In the genomic region with DNA sequence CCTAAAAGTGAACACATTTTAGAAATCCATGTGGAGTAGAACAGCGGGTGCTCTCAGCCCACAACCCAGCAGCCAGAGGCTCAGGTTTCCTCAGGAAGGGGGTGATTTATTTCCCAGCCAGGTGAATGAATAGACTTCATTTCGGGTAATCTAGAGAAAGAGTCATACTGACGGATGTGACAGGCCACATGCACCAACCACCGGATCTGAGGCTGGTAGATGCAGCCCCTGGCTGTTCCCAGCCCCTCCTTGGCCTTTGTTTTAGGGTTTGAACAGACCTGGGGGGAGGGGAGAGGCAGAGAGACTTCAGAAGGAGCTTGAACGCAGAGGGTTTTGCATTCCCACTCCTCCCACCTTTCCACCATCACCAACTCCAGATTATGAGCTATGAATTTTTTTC, we compare ENCODE assay signal across 8 mouse cellular contexts. TPM values are rescaled to one million over a fixed set of nuclear protein-coding genes. Genes with fewer than 3 reads are reported as not detected.
A peak's percentile ranks its signal among the peaks of the same experiment; 100 is the strongest.
DNase-seq lines count a peak whose midpoint lies in the region; ATAC-seq and TF ChIP-seq lines count a peak whose summit lies in the region.
"Had no signal": no experiment of that assay in that cellular context is flagged by ENCODE, and none has a peak within 500 bp of the region (broad histone marks: within the 10 kb centered on the region; RNA-seq: fewer than 3 reads in every experiment).

No protein-coding gene starts in this region.

- no peak for TF ChIP-seq CTCF in lung, adult 2 months (IDR thresholded peaks at IDR 0.05; ENCODE audit: insufficient read depth, low read length)

- no peak overlapping the region for H3K4me3 ChIP-seq in lung, embryonic 15.5 days
- H3K4me3 ChIP-seq in lung, adult 2 months (replicated peaks; ENCODE audit: extremely low read depth, low read depth, low read length), result no peak overlapping the region
- no peak overlapping the region for H3K4me3 ChIP-seq in hindbrain, embryonic 14.5 days (replicated peaks; ENCODE audit: low read length)
- no peak overlapping the region for H3K4me3 ChIP-seq in neural tube, embryonic 12.5 days

- no peak overlapping the region for H3K9ac ChIP-seq in lung, embryonic 15.5 days
- 0 out of 2 replicates have a peak overlapping the region, but pooled peaks have one; percentile 26 for H3K9ac ChIP-seq in hindbrain, embryonic 14.5 days
- peak overlapping the region; percentile 44 for H3K9ac ChIP-seq in neural tube, embryonic 12.5 days

- H3K36me3 ChIP-seq in lung, embryonic 15.5 days, result peaks cover 41% of the 10 kb centered on the region
- H3K36me3 ChIP-seq in hindbrain, embryonic 14.5 days (replicated peaks; ENCODE audit: control insufficient read depth, insufficient read depth), result peaks cover 38% of the 10 kb centered on the region
- H3K36me3 ChIP-seq in neural tube, embryonic 12.5 days, result peaks cover 27% of the 10 kb centered on the region

- no peaks in the 10 kb centered on the region for H3K27me3 ChIP-seq in lung, embryonic 15.5 days
- no peaks in the 10 kb centered on the region for H3K27me3 ChIP-seq in hindbrain, embryonic 14.5 days (ENCODE audit: control insufficient read depth, insufficient read depth, low read length)
- no peaks in the 10 kb centered on the region for H3K27me3 ChIP-seq in neural tube, embryonic 12.5 days (replicated peaks)

- no peak for DNase-seq in lung, adult 2 months
- peak; percentile 65 for DNase-seq in embryo, embryonic 9.5 days (ENCODE audit: extremely low spot score)
- no peak for DNase-seq in hindbrain, embryonic 14.5 days (ENCODE audit: low spot score)
- DNase-seq in spleen, adult 18-20 months, result no peak
- no peak for DNase-seq in adipocyte (ENCODE audit: low spot score)
- DNase-seq: heart, postnatal 36 days had no signal

- H3K27ac ChIP-seq in lung, embryonic 15.5 days, result peak overlapping the region; percentile 93
- H3K27ac ChIP-seq in hindbrain, embryonic 14.5 days, result peak overlapping the region; percentile 98
- peak overlapping the region; percentile 43 for H3K27ac ChIP-seq in neural tube, embryonic 12.5 days

- no peak for ATAC-seq in lung, embryonic 15.5 days (ENCODE audit: borderline replicate concordance, extremely low read depth, low FRiP score, low TSS enrichment)
- no peak for ATAC-seq in hindbrain, embryonic 14.5 days (ENCODE audit: low FRiP score)
- no peak for ATAC-seq in neural tube, embryonic 12.5 days (ENCODE audit: low FRiP score, low read depth)

- peaks cover 49% of the 10 kb centered on the region for H3K4me1 ChIP-seq in lung, embryonic 15.5 days
- no peaks in the 10 kb centered on the region for H3K4me1 ChIP-seq in lung, adult 2 months (ENCODE audit: control insufficient read depth, insufficient read depth, low read length)
- peaks cover 56% of the 10 kb centered on the region for H3K4me1 ChIP-seq in hindbrain, embryonic 14.5 days (replicated peaks; ENCODE audit: control insufficient read depth, insufficient read depth, low read length)
- H3K4me1 ChIP-seq in neural tube, embryonic 12.5 days, result peaks cover 63% of the 10 kb centered on the region

- H3K4me2 ChIP-seq in lung, embryonic 15.5 days, result no peak overlapping the region
- H3K4me2 ChIP-seq in hindbrain, embryonic 14.5 days (replicated peaks), result no peak overlapping the region
- H3K4me2 ChIP-seq in neural tube, embryonic 12.5 days (replicated peaks), result 0 out of 2 replicates have a peak overlapping the region, but pooled peaks have one; percentile 9

- no peak for TF ChIP-seq POLR2A in lung, adult 2 months (IDR thresholded peaks at IDR 0.05; ENCODE audit: borderline replicate concordance, extremely low read depth, low read depth, low read length)

- WGBS in lung, embryonic 15.5 days, result 20% methylated on average over 5 of the region's 5 CpGs
- 36% methylated on average over 5 of the region's 5 CpGs for WGBS in lung, adult 2 months
- 10% methylated on average over 5 of the region's 5 CpGs for WGBS in hindbrain, embryonic 14.5 days
- WGBS in neural tube, embryonic 12.5 days, result 2% methylated on average over 5 of the region's 5 CpGs

- no peaks in the 10 kb centered on the region for H3K9me3 ChIP-seq in lung, embryonic 15.5 days
- H3K9me3 ChIP-seq in hindbrain, embryonic 14.5 days (ENCODE audit: control insufficient read depth, low read length), result no peaks in the 10 kb centered on the region
- H3K9me3 ChIP-seq in neural tube, embryonic 12.5 days, result no peaks in the 10 kb centered on the region

RNA-seq across cellular contexts. Expression of a gene that starts 14.6 kb away (rescaled TPM):
- 0.29 and 0.36 TPM in 2 replicates for polyA plus RNA-seq in lung, embryonic 15.5 days (2015; fragmentation: Nextera tagmentation; extraction: Ambion mirVana)
- 0.08 and 0.22 TPM in 2 replicates for polyA plus RNA-seq in lung, adult 2 months (2012; rRNA removed)
- polyA plus RNA-seq in hindbrain, embryonic 14.5 days (2014; fragmentation: Nextera tagmentation; extraction: Ambion mirVana), result 0.12 and 0.39 TPM in 2 replicates
- polyA plus RNA-seq in neural tube, embryonic 12.5 days (2016; fragmentation: Nextera tagmentation; extraction: Ambion mirVana), result 0.25 and 0.29 TPM in 2 replicates

RNA-seq across cellular contexts. Expression of a gene that starts 23.3 kb away (rescaled TPM):
- 287 and 293 TPM in 2 replicates for polyA plus RNA-seq in lung, embryonic 15.5 days (2015; fragmentation: Nextera tagmentation; extraction: Ambion mirVana)
- polyA plus RNA-seq in lung, adult 2 months (2012; rRNA removed), result 55.1 and 86.2 TPM in 2 replicates
- polyA plus RNA-seq in hindbrain, embryonic 14.5 days (2014; fragmentation: Nextera tagmentation; extraction: Ambion mirVana), result 214 and 220 TPM in 2 replicates
- polyA plus RNA-seq in neural tube, embryonic 12.5 days (2016; fragmentation: Nextera tagmentation; extraction: Ambion mirVana), result 231 and 243 TPM in 2 replicates

RNA-seq across cellular contexts. Expression of a gene that starts 37.6 kb away (rescaled TPM):
- polyA plus RNA-seq in lung, embryonic 15.5 days (2015; fragmentation: Nextera tagmentation; extraction: Ambion mirVana), result 3.6 and 4.7 TPM in 2 replicates
- polyA plus RNA-seq in lung, adult 2 months (2012; rRNA removed), result 7.7 and 14.1 TPM in 2 replicates
- polyA plus RNA-seq in hindbrain, embryonic 14.5 days (2014; fragmentation: Nextera tagmentation; extraction: Ambion mirVana), result 0.90 and 1.1 TPM in 2 replicates
- polyA plus RNA-seq in neural tube, embryonic 12.5 days (2016; fragmentation: Nextera tagmentation; extraction: Ambion mirVana), result 3.2 and 4.3 TPM in 2 replicates

RNA-seq across cellular contexts. Expression of a gene that starts 44.0 kb away (rescaled TPM):
- polyA plus RNA-seq in lung, embryonic 15.5 days (2015; fragmentation: Nextera tagmentation; extraction: Ambion mirVana), result 7.7 and 9.0 TPM in 2 replicates
- polyA plus RNA-seq in lung, adult 2 months (2012; rRNA removed), result 9.9 and 11.7 TPM in 2 replicates
- polyA plus RNA-seq in hindbrain, embryonic 14.5 days (2014; fragmentation: Nextera tagmentation; extraction: Ambion mirVana), result 25.7 and 25.9 TPM in 2 replicates
- 20.2 and 20.9 TPM in 2 replicates for polyA plus RNA-seq in neural tube, embryonic 12.5 days (2016; fragmentation: Nextera tagmentation; extraction: Ambion mirVana)

RNA-seq across cellular contexts. Expression of a gene that starts 55.6 kb away (rescaled TPM):
- 860 and 895 TPM in 2 replicates for polyA plus RNA-seq in lung, embryonic 15.5 days (2015; fragmentation: Nextera tagmentation; extraction: Ambion mirVana)
- 49.1 and 93.5 TPM in 2 replicates for polyA plus RNA-seq in lung, adult 2 months (2012; rRNA removed)
- 526 and 623 TPM in 2 replicates for polyA plus RNA-seq in hindbrain, embryonic 14.5 days (2014; fragmentation: Nextera tagmentation; extraction: Ambion mirVana)
- polyA plus RNA-seq in neural tube, embryonic 12.5 days (2016; fragmentation: Nextera tagmentation; extraction: Ambion mirVana), result 1,154 and 1,199 TPM in 2 replicates

Comparison
In these comparisons a context has a peak if more than half of its experiments do, and no peak if none do; other contexts are left out.
1. H3K27ac ChIP-seq: peak in every context shown above with its lines; median percentile 98 in hindbrain, embryonic 14.5 days; 93 in lung, embryonic 15.5 days; 43 in neural tube, embryonic 12.5 days.